Mouse (Mus musculus) stomach, embryonic 14.5 days (tissue): ENCODE data around the gene Fzd7. TPM values are rescaled to one million over a fixed set of nuclear protein-coding genes. Genes with fewer than 3 reads are reported as not detected.

Source experiments
- ATAC-seq: fragments of 200-750 bp; cut with Nextera tagmentation; 2 replicates; pipeline ENCODE4 v1.8.0; 2017; ENCODE audit warnings: low read depth, moderate TSS enrichment; ENCODE audit not compliant: insufficient number of reproducible peaks, insufficient read depth, low FRiP score
- H3K27ac ChIP-seq: fragments of 300-500 bp; sonication (generic); 2 replicates; pipeline ENCODE4 v1.5.1; 2014; ENCODE audit warnings: mild to moderate bottlenecking, low read length, moderate library complexity, mixed read lengths
- H3K27me3 ChIP-seq: fragments of 300-500 bp; sonication (generic); 2 replicates; pipeline ENCODE4 v1.6.1; 2014; ENCODE audit warnings: low read length, control low read depth, mixed read lengths; ENCODE audit not compliant: control insufficient read depth, insufficient read depth
- H3K36me3 ChIP-seq: fragments of 300-500 bp; sonication (generic); 2 replicates; pipeline ENCODE4 v1.6.1; 2014; ENCODE audit warnings: mild to moderate bottlenecking, control low read depth, low read length, moderate library complexity, mixed read lengths; ENCODE audit not compliant: control insufficient read depth, insufficient read depth
- H3K4me1 ChIP-seq: fragments of 300-500 bp; sonication (generic); 2 replicates; pipeline ENCODE4 v1.6.1; 2014; ENCODE audit warnings: low read length, control low read depth, mixed read lengths; ENCODE audit not compliant: control insufficient read depth, insufficient read depth
- H3K4me2 ChIP-seq: fragments of 300-500 bp; sonication (generic); replicated peaks from 2 replicates; pipeline ENCODE4 v1.6.1; 2014; ENCODE audit warnings: low read depth, low read length, control low read depth
- H3K4me3 ChIP-seq: fragments of 300-500 bp; sonication (generic); 2 replicates; pipeline ENCODE4 v1.5.1; 2014; ENCODE audit warnings: low read depth, low read length, control low read depth
- H3K9ac ChIP-seq: fragments of 300-500 bp; sonication (generic); replicated peaks from 2 replicates; pipeline ENCODE4 v1.6.1; 2014; ENCODE audit warnings: low read depth, mild to moderate bottlenecking, control low read depth, low read length, moderate library complexity, mixed read lengths
- H3K9me3 ChIP-seq: fragments of 300-500 bp; sonication (generic); 2 replicates; pipeline ENCODE4 v1.6.1; 2016; ENCODE audit warnings: low read depth, low read length, control low read depth; ENCODE audit not compliant: control insufficient read depth
- WGBS: fragments of 180-500 bp; shearing (Covaris S2); extraction: QIAGEN DNeasy Blood & Tissue Kit; methylation state at CpG from one replicate; pipeline ENCODE4 v1.1.7; 2014; 5-methylcytosine and 5-hydroxymethylcytosine counted together
- polyA plus RNA-seq: library from polyadenylated mRNA; unstranded; fragments of >200 nt; fragmentation: Nextera tagmentation; extraction: Ambion mirVana; gene quantifications from 2 replicates; pipeline ENCODE4 v1.2.1, GENCODE M21; 2014

The Fzd7 gene
- polyA plus RNA-seq, 1 experiment from 2014 or later: 13.3 TPM

DNA sequence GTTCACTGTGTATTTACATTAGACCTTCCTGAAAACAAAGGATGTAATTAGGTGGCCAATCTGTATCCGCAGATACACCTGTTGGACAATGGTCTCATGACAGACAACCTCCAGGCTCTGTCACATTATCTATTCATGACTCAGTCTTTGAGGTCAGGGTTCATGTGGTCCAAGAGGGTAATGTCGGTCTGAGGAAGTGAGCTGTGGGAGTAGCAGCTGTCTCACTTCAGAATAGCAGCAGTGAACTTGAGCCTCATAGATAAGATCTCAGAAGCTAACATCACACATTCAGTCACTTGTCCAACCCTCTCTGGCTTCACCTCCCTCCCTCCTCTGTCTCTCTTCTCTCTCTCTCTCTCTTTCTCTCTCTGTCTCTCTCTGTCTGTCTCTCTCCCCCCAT, 6.6 kb upstream of the Fzd7 start:
- Histone ChIP-seq H3K9me3 (no peaks in the 10 kb centered on the region), H3K36me3 (no peaks in the 10 kb centered on the region), H3K4me1 (peaks cover 22% of the 10 kb centered on the region; the same call in 1 of the 2 replicates), H3K27me3 (no peaks in the 10 kb centered on the region), H3K4me2 (no peak overlapping the region), H3K4me3 (no peak overlapping the region), H3K9ac (no peak overlapping the region), H3K27ac (no peak overlapping the region)
- no peak for ATAC-seq
- 33% methylated on average over 2 of the region's 2 CpGs for WGBS

DNA sequence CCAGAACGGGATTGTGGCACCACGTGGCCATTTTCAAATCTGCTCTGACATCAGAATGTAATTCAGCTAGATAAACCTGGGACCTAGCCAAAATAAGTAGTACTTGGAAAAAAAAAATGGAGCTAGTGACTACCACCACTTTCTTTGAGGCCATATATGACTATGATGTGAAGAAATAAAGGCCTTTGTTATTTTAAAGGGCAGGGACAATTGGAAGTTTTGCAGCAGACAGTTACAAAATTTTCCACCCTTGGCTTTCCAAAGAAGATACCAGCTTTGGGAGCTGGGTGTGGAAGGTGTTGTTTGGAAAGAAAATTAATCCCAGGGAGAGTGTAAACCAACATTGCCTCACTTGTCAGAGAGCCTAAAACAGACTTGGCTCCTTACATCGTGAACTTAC, 3.3 kb upstream of the Fzd7 start:
- ATAC-seq: no peak
- no peaks in the 10 kb centered on the region for H3K27me3 ChIP-seq
- no peaks in the 10 kb centered on the region for H3K9me3 ChIP-seq
- H3K4me2 ChIP-seq: no peak overlapping the region
- peaks cover 7% of the 10 kb centered on the region; the same call in 1 of the 2 replicates for H3K4me1 ChIP-seq
- WGBS: 67% methylated on average over 3 of the region's 3 CpGs
- no peak overlapping the region for H3K9ac ChIP-seq
- H3K4me3 ChIP-seq: no peak overlapping the region
- no peaks in the 10 kb centered on the region for H3K36me3 ChIP-seq
- H3K27ac ChIP-seq: no peak overlapping the region

DNA sequence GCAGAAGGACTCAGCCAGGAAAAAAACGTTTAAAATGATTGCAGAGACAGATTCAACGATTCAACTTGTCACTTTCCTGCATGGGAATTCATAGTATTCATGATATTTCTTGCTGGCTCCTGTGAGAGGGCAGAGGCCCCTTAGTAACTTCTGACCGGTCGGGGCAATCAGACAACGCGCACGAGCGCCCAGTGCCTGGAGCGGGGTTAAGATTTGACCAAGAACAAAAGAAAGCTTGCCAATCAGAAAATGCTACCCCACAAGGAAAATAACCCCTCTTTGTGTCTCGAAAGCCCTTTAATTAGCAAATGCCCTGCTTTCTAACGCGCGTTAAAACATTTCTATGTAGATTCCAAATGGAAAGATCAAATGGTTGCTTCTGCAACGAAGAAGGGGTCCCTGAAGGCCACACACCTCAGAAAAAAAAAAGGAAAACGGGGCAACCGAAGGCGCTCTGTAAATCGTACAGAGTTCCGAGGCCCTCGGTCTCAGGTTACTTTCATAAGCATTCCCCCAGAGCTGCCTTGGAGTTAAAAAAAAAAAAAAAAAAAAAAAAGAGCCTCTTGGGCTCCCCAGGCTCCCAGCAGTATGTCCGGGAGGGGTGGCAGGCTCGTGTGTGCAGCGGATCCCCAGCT, 1.3 kb upstream of the Fzd7 start:
- ATAC-seq: no peak
- no peaks in the 10 kb centered on the region for H3K27me3 ChIP-seq
- peak overlapping the region; percentile 16 for H3K4me3 ChIP-seq
- H3K4me1 ChIP-seq: peaks cover 13% of the 10 kb centered on the region
- H3K9me3 ChIP-seq: no peaks in the 10 kb centered on the region
- peak overlapping the region; percentile 59 for H3K4me2 ChIP-seq
- WGBS: 1% methylated on average over 23 of the region's 23 CpGs
- H3K36me3 ChIP-seq: no peaks in the 10 kb centered on the region
- H3K27ac ChIP-seq: peak overlapping the region; percentile 94
- peak overlapping the region; percentile 33; the same call in 1 of the 2 replicates for H3K9ac ChIP-seq

- no peaks in the 10 kb centered on the region for H3K36me3 ChIP-seq
- H3K9ac ChIP-seq: peak overlapping the region; percentile 81
- peak; percentile 95 for ATAC-seq
- peak overlapping the region; percentile 97 for H3K27ac ChIP-seq
- 1% methylated on average over 54 of the region's 57 CpGs for whole genome bisulfite sequencing
- H3K9me3 ChIP-seq: no peaks in the 10 kb centered on the region
- H3K4me1 ChIP-seq: peaks cover 19% of the 10 kb centered on the region
- H3K4me2 ChIP-seq: peak overlapping the region; percentile 59
- no peaks in the 10 kb centered on the region for H3K27me3 ChIP-seq
- H3K4me3 ChIP-seq: peak overlapping the region; percentile 77
Measured at GRCm38 (mm10) chr1:59481456-59482291, 550 bp upstream of the Fzd7 start.

DNA sequence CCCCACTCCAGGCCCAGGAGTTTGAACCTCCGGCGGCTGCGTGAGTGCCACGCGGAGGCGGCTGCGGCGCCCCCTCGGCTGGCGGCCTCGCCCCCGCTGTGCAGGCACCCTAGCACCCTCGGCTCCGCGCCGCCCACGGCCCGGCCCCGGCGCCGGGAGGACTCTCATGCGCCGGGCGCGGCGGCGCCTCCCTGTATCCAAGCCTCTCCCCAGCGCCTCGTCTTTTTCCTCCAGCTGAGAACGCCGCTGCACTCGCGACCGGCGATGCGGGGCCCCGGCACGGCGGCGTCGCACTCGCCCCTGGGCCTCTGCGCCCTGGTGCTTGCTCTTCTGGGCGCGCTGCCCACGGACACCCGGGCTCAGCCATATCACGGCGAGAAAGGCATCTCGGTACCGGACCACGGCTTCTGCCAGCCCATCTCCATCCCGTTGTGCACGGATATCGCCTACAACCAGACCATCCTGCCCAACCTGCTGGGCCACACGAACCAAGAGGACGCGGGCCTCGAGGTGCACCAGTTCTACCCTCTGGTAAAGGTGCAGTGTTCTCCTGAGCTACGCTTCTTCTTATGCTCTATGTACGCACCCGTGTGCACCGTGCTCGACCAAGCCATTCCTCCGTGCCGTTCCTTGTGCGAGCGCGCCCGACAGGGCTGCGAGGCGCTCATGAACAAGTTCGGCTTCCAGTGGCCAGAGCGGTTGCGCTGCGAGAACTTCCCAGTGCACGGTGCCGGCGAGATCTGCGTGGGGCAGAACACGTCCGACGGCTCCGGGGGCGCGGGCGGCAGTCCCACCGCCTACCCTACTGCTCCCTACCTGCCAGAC, 684 bp downstream of the Fzd7 start:
- Histone ChIP-seq H3K27ac (peak overlapping the region; percentile 97), H3K27me3 (no peaks in the 10 kb centered on the region), H3K4me3 (peak overlapping the region; percentile 77), H3K36me3 (peaks cover 4% of the 10 kb centered on the region; the same call in 1 of the 2 replicates), H3K9me3 (no peaks in the 10 kb centered on the region), H3K4me1 (peaks cover 29% of the 10 kb centered on the region), H3K4me2 (peak overlapping the region; percentile 59), H3K9ac (peak overlapping the region; percentile 81)
- under 1% methylated on average over 73 of the region's 88 CpGs for WGBS
- ATAC-seq: no peak

DNA sequence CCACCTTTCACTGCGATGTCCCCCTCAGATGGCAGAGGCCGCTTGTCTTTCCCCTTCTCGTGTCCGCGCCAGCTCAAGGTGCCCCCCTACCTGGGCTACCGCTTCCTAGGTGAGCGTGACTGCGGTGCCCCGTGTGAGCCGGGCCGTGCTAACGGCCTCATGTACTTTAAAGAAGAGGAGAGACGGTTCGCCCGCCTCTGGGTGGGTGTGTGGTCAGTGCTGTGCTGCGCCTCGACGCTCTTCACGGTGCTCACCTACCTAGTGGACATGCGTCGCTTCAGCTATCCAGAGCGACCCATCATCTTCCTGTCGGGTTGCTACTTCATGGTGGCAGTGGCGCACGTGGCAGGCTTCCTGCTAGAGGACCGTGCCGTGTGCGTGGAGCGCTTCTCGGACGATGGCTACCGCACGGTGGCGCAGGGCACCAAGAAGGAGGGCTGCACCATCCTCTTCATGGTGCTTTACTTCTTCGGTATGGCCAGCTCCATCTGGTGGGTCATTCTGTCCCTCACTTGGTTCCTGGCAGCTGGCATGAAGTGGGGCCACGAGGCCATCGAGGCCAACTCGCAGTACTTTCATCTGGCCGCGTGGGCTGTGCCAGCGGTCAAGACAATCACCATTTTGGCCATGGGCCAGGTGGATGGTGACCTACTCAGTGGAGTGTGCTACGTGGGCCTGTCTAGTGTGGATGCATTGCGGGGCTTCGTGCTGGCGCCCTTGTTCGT, 1.5 kb downstream of the Fzd7 start:
- Histone ChIP-seq H3K27me3 (no peaks in the 10 kb centered on the region), H3K4me1 (peaks cover 36% of the 10 kb centered on the region), H3K27ac (peak overlapping the region; percentile 97; the same call in 1 of the 2 replicates), H3K9me3 (no peaks in the 10 kb centered on the region), H3K4me2 (peak overlapping the region; percentile 59), H3K9ac (peak overlapping the region; percentile 81), H3K4me3 (peak overlapping the region; percentile 77), H3K36me3 (peaks cover 4% of the 10 kb centered on the region; the same call in 1 of the 2 replicates)
- WGBS: 2% methylated on average over 46 of the region's 46 CpGs
- ATAC-seq: no peak

DNA sequence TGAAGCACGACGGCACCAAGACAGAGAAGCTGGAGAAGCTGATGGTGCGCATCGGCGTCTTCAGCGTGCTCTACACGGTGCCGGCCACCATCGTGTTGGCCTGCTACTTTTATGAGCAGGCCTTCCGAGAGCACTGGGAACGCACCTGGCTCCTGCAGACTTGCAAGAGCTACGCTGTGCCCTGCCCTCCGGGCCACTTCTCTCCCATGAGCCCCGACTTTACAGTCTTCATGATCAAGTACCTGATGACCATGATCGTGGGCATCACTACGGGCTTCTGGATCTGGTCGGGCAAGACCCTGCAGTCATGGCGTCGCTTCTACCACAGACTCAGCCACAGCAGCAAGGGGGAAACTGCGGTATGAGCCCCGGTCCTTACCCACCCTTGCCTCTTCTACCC, 2.1 kb downstream of the Fzd7 start:
- ATAC-seq: no peak
- Histone ChIP-seq H3K9ac (peak overlapping the region; percentile 81), H3K4me2 (peak overlapping the region; percentile 59), H3K36me3 (peaks cover 4% of the 10 kb centered on the region; the same call in 1 of the 2 replicates), H3K9me3 (no peaks in the 10 kb centered on the region), H3K27me3 (no peaks in the 10 kb centered on the region), H3K27ac (peak overlapping the region; percentile 68), H3K4me3 (peak overlapping the region; percentile 77), H3K4me1 (peaks cover 42% of the 10 kb centered on the region)
- 5% methylated on average over 21 of the region's 21 CpGs for WGBS
